Mouse (Mus musculus) midbrain, embryonic 14.5 days (tissue): ENCODE data around the gene Vasp. TPM values are rescaled to one million over a fixed set of nuclear protein-coding genes. Genes with fewer than 3 reads are reported as not detected.

Experiments
- ATAC-seq: fragments of 200-750 bp; cut with Nextera tagmentation; 2 replicates; pipeline ENCODE4 v1.8.0; 2017; ENCODE audit warnings: moderate number of reproducible peaks, moderate library complexity; ENCODE audit not compliant: low FRiP score, low TSS enrichment
- DNase-seq: peaks from one replicate; pipeline ENCODE4 v3.0.0-alpha.2; 2015
- H3K27ac ChIP-seq: fragments of 300-500 bp; sonication (generic); replicated peaks from 2 replicates; pipeline ENCODE4 v1.5.1; 2014; ENCODE audit warnings: mild to moderate bottlenecking, low read depth, low read length, moderate library complexity
- H3K27me3 ChIP-seq: fragments of 300-500 bp; sonication (generic); 2 replicates; pipeline ENCODE4 v1.6.1; 2014; ENCODE audit warnings: low read length, control low read depth, mixed read lengths; ENCODE audit not compliant: control insufficient read depth, insufficient read depth
- H3K36me3 ChIP-seq: fragments of 300-500 bp; sonication (generic); 2 replicates; pipeline ENCODE4 v1.6.1; 2014; ENCODE audit warnings: low read length, control low read depth; ENCODE audit not compliant: control insufficient read depth, insufficient read depth
- H3K4me1 ChIP-seq: fragments of 300-500 bp; sonication (generic); 2 replicates; pipeline ENCODE4 v1.6.1; 2014; ENCODE audit warnings: mild to moderate bottlenecking, antibody characterized with exemption, low read length, control low read depth; ENCODE audit not compliant: control insufficient read depth, insufficient read depth
- H3K4me2 ChIP-seq: fragments of 300-500 bp; sonication (generic); 2 replicates; pipeline ENCODE4 v1.6.1; 2014; ENCODE audit warnings: mild to moderate bottlenecking, low read length, moderate library complexity
- H3K4me3 ChIP-seq: fragments of 300-500 bp; sonication (generic); replicated peaks from 2 replicates; pipeline ENCODE4 v1.5.1; 2014; ENCODE audit warnings: low read depth, low read length
- H3K9ac ChIP-seq: fragments of 300-500 bp; sonication (generic); replicated peaks from 2 replicates; pipeline ENCODE4 v1.6.1; 2014; ENCODE audit warnings: mild to moderate bottlenecking, low read length, moderate library complexity
- H3K9me3 ChIP-seq: fragments of 300-500 bp; sonication (generic); 2 replicates; pipeline ENCODE4 v1.6.1; 2016; ENCODE audit warnings: low read length, control low read depth, mixed read lengths; ENCODE audit not compliant: control insufficient read depth
- WGBS: fragments of 180-500 bp; shearing (Covaris S2); extraction: QIAGEN DNeasy Blood & Tissue Kit; methylation state at CpG from one replicate; pipeline ENCODE4 v1.1.7; 2014; 5-methylcytosine and 5-hydroxymethylcytosine counted together
- polyA plus RNA-seq: library from polyadenylated mRNA; unstranded; fragments of >200 nt; fragmentation: Nextera tagmentation; extraction: Ambion mirVana; gene quantifications from 2 replicates; pipeline ENCODE4 v1.2.1, GENCODE M21; 2014

Vasp gene
- polyA plus RNA-seq, 1 experiment from 2014 or later = 28.9 TPM

DNA sequence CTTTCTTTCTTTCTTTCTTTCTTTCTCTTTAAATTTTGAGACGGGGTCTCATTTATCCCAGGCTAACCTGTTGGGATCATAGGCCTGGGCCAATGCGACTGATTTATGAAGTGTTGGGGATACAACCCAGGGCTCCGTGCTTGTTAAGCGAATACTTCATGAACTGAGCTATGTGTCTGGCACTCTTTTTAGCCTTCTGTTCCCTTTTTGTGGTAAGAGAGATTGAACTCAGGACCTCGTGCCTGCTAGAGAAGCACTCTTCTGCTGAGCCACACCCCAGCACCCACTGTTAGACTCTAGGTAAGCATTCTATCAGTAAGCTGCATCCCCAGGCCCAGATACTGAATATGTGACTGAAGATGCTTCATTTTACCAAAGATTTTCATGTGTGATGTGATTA lies 54.1 kb downstream of the Vasp start:
- H3K9ac ChIP-seq = no peak overlapping the region
- H3K4me1 ChIP-seq = peaks cover 3% of the 10 kb centered on the region
- H3K4me3 ChIP-seq = no peak overlapping the region
- H3K9me3 ChIP-seq = no peaks in the 10 kb centered on the region
- no peak overlapping the region for H3K4me2 ChIP-seq
- H3K36me3 ChIP-seq = no peaks in the 10 kb centered on the region
- ATAC-seq = no peak
- WGBS = 71% methylated on average over 5 of the region's 5 CpGs
- H3K27ac ChIP-seq = no peak overlapping the region
- no peak for DNase-seq
- no peaks in the 10 kb centered on the region for H3K27me3 ChIP-seq

DNA sequence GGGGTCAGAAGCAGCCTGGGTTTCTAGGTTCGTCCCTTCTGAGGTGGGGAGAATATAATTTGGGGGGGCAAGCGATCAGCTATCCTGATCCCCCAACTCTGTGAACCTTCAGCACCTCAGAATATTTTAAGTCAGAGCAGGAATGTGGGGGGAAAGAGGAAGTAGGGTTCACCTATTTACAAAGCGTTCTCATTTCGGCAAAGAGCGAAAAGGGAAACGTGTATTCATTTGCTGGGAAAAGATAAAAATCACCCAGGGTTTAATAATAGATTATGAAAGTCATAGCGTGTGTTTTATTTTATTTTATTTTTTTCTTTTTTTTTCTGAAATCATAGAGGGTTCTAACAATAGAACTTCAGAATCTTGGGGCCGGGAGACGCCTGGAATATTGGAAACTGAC lies 56.7 kb downstream of the Vasp start:
- no peak overlapping the region for H3K27ac ChIP-seq
- 70% methylated on average over 9 of the region's 9 CpGs for WGBS
- no peak overlapping the region for H3K4me2 ChIP-seq
- ATAC-seq (no peak), DNase-seq (no peak)
- H3K36me3 ChIP-seq = no peaks in the 10 kb centered on the region
- H3K4me1 ChIP-seq = peaks cover 9% of the 10 kb centered on the region
- no peak overlapping the region for H3K4me3 ChIP-seq
- no peaks in the 10 kb centered on the region for H3K9me3 ChIP-seq
- no peak overlapping the region for H3K9ac ChIP-seq
- no peaks in the 10 kb centered on the region for H3K27me3 ChIP-seq

DNA sequence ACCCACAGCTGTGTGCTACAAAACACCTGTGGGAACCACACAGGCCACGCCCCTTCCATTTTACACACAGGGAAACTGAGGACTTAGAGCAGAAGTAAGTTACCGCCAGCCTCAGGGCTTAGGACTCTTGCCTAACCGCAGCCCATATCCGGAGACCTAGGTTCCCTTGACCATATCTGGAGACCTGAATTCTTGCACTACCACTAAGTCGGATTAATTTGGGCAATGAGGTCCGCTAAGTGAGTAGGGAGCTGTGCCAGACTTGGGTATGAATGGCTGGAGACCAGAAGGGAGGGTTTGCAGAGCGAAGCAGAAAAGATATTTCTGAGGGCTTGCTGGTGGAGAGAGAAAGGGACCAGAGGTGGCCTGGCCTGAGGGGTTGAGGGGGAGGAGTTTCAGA lies 57.2 kb downstream of the Vasp start:
- H3K9ac ChIP-seq = no peak overlapping the region
- H3K27ac ChIP-seq = no peak overlapping the region
- H3K27me3 ChIP-seq = no peaks in the 10 kb centered on the region
- no peaks in the 10 kb centered on the region for H3K36me3 ChIP-seq
- no peaks in the 10 kb centered on the region for H3K9me3 ChIP-seq
- WGBS = 82% methylated on average over 7 of the region's 7 CpGs
- H3K4me2 ChIP-seq = no peak overlapping the region
- ATAC-seq = no peak
- H3K4me1 ChIP-seq = peaks cover 9% of the 10 kb centered on the region
- no peak for DNase-seq
- H3K4me3 ChIP-seq = no peak overlapping the region

DNA sequence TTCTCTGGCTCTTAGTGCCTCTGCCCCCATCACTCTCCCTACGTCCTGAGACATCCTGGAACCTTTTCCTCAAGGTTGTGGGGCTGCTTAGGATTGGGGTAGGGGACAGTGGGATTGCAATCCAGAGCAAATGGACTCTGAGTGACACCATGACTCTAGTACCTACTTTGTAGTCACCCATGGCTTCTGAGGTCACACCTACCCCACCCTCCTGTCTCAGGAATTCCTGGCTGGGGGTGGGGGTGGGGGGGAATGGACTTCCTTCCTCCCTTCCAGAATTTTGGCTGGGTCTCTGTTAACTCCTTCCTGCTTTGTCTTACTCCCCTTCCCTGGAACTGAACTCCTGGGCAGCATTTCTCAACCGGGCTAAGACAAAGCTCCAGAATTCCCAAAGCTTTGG lies 58.2 kb downstream of the Vasp start:
- Histone ChIP-seq H3K27ac (no peak overlapping the region), H3K4me3 (no peak overlapping the region), H3K9ac (no peak overlapping the region), H3K4me2 (no peak overlapping the region), H3K27me3 (no peaks in the 10 kb centered on the region), H3K36me3 (no peaks in the 10 kb centered on the region), H3K4me1 (peaks cover 9% of the 10 kb centered on the region), H3K9me3 (no peaks in the 10 kb centered on the region)
- DNase-seq (no peak), ATAC-seq (no peak)
- 66% methylated on average over 2 of the region's 2 CpGs for WGBS

DNA sequence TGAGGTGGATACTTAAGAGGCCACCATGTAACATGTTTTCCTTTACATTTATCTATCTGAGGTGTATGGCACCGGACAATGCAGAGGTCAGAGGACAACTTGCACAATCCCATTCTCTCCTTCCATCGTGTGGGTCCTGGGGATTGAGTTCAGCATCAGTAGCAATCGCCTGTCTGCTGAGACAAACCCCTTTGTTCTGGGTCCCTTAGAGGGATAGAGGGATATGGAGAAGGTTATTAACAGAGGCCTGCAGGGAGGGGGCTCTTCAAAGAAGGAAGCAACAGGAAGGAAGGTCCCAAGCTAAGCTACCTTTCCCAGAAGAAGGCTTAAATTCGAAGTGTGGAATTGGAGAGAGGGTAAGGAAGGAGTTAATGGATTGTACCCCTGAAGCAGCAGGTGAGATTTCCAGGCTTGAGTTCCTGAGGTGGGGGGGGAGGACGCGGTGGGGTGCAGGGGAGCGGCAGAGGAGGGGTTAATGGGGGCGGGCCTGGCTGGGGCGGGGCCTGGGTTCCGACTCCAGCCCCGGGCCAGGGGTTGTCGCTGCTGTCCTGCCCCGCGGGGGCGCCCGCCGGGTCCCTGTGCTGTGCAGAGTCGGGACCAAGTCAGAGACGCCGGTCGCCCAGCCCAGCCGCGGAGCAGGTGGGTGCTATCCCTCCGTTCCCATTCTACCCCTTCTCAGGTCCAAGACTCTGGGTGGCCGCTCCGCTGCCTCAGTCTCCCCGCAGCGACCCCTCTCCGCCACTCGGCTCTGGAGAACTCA lies 59.4 kb downstream of the Vasp start, which contains the start of gene Gpr4:
Gene Gpr4 (plus strand): TSS at position 543 of the 760 bp plus-strand sequence.
- ATAC-seq (peak; percentile 64; the same call in 1 of the 2 replicates), DNase-seq (peak; percentile 60)
- Histone ChIP-seq H3K9me3 (no peaks in the 10 kb centered on the region), H3K4me2 (peak within 1 kb of the TSS; percentile 67), H3K4me3 (peak within 1 kb of the TSS; percentile 38), H3K36me3 (no peaks in the 10 kb centered on the region), H3K4me1 (peaks cover 9% of the 10 kb centered on the region), H3K9ac (peak within 1 kb of the TSS; percentile 54), H3K27me3 (no peaks in the 10 kb centered on the region), H3K27ac (no peak within 1 kb of the TSS)
- WGBS = 1% methylated on average over 30 of the region's 30 CpGs

DNA sequence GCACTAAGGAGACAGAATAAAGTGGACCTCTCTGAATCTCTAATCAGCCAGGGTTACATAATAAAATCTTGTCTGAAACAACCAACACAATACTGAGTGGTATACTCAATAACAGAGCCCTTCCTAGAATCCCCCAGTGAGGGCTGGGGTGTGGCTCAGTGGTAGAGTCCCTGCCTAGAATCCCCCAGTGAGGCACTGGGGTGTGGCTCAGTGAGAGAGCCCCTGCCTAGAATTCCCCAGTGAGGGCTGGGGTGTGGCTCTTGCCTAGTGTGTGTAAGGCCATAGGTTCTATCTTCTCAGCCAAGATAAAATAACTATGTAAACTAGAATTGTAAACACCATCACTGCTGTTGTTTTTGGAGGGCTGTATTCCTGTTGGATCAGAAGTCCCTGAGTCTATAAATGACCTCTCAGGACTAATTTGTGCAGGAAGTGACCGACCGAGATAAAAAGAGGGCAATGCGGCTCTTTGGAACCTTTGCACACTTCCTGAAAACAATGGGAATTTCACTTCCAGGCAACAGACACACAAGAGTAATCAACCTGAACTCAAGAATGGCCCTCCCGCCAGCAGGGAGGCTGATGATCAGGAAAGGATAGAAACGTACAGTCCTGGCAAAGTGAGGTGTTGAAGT lies 60.5 kb downstream of the Vasp start:
- H3K27me3 ChIP-seq = no peaks in the 10 kb centered on the region
- ATAC-seq (no peak), DNase-seq (no peak)
- H3K36me3 ChIP-seq = no peaks in the 10 kb centered on the region
- no peak overlapping the region for H3K4me2 ChIP-seq
- no peak overlapping the region for H3K4me3 ChIP-seq
- 37% methylated on average over 5 of the region's 5 CpGs for WGBS
- no peak overlapping the region for H3K27ac ChIP-seq
- no peak overlapping the region for H3K9ac ChIP-seq
- peaks cover 9% of the 10 kb centered on the region for H3K4me1 ChIP-seq
- no peaks in the 10 kb centered on the region for H3K9me3 ChIP-seq

DNA sequence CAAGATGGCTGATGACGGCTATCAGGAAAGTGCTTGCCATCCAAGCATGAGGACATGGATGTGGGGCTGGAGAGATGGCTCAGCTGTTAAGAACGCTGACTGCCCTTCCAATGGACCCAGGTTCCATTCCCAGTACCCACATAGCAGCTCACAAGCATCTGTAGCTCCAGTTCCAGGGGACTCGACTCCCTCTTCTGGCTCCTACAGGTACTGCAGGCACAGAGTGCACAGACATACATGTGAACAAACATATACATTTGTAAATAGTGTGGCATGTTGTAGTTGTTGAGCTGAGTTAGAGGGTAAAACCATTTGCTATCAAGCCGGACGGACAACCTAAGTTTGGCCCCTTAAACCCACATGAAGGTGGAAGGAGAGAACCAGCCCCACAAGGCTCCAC lies 61.6 kb downstream of the Vasp start:
- no peaks in the 10 kb centered on the region for H3K9me3 ChIP-seq
- H3K4me2 ChIP-seq = no peak overlapping the region
- peaks cover 9% of the 10 kb centered on the region for H3K4me1 ChIP-seq
- H3K27ac ChIP-seq = no peak overlapping the region
- no peak overlapping the region for H3K4me3 ChIP-seq
- 94% methylated on average over 5 of the region's 5 CpGs for WGBS
- H3K36me3 ChIP-seq = peaks cover 8% of the 10 kb centered on the region
- H3K9ac ChIP-seq = no peak overlapping the region
- H3K27me3 ChIP-seq = no peaks in the 10 kb centered on the region
- ATAC-seq (no peak), DNase-seq (no peak)

DNA sequence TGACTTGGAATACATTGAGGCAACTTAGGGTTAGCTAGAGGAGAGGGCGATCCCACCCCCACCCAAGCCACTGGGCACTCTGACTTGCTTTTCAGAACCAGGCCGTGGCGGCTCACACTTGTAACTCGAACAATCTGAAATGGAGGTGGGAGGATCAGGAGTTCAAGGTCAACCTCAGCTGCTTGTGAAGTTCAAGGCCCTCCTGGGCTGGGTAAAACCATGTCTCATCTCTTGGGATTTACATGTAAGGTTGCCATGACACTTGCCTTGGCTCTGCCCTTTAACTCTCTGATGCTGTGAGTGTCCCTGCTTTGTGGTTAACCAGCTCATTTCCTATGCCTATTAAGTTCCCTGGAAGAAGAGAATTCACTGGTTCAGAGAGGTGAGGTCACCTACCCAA lies 62.1 kb downstream of the Vasp start:
- Histone ChIP-seq H3K4me3 (no peak overlapping the region), H3K9me3 (no peaks in the 10 kb centered on the region), H3K27ac (no peak overlapping the region), H3K4me1 (peaks cover 9% of the 10 kb centered on the region), H3K4me2 (no peak overlapping the region), H3K27me3 (no peaks in the 10 kb centered on the region), H3K9ac (no peak overlapping the region), H3K36me3 (peaks cover 11% of the 10 kb centered on the region)
- ATAC-seq = no peak
- no peak for DNase-seq
- WGBS = 80% methylated on average over 4 of the region's 4 CpGs

DNA sequence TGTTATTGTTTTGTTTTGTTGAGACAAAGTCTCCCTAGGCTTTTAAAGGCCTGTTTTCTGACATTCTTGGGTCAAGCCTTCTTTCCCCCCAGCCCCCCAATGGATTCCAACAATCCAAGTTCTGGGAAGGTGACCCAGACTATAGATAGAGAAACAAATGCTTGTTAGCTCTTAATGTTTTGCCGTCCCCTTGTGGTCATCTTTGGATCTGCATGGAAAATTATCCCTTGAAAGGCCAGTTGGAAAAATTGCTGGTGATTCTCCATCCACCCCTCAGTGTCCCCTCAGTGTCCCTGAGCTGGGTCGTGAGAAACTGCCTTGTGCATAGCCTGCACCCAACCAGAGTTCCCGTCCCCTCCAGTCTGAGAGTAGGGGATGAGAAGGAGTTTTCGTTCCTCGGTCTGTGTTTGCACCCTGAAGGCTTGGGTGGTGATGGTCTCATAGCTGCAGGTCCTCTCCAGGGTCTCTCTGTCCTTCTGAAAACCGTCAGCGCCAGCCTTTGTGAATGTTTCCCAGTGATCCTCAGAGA lies 62.6 kb downstream of the Vasp start:
- Histone ChIP-seq H3K27ac (no peak overlapping the region), H3K9me3 (no peaks in the 10 kb centered on the region), H3K36me3 (peaks cover 16% of the 10 kb centered on the region), H3K27me3 (no peaks in the 10 kb centered on the region), H3K4me3 (no peak overlapping the region), H3K4me2 (no peak overlapping the region), H3K4me1 (peaks cover 9% of the 10 kb centered on the region), H3K9ac (no peak overlapping the region)
- WGBS = 48% methylated on average over 7 of the region's 7 CpGs
- ATAC-seq = no peak
- peak; percentile 83 for DNase-seq
